Mouse (Mus musculus) thymus, adult 2 months (tissue): ENCODE data around the gene Anxa5. TPM values are rescaled to one million over a fixed set of nuclear protein-coding genes. Genes with fewer than 3 reads are reported as not detected.

Experiments
- DNase-seq: peaks from one replicate; pipeline ENCODE4 v3.0.0; 2021
- H3K27ac ChIP-seq: fragments of 200-500 bp; 2 replicates; pipeline ENCODE4 v1.5.1; 2012; ENCODE audit warnings: low read length, control low read depth; ENCODE audit not compliant: control insufficient read depth, insufficient read depth
- H3K27me3 ChIP-seq: fragments of 200-500 bp; 2 replicates; pipeline ENCODE4 v1.6.1; 2012; ENCODE audit warnings: mild to moderate bottlenecking, low read length, moderate library complexity, mixed read lengths; ENCODE audit not compliant: control insufficient read depth, insufficient read depth
- H3K36me3 ChIP-seq: fragments of 200-500 bp; 2 replicates; pipeline ENCODE4 v1.6.1; 2012; ENCODE audit warnings: mild to moderate bottlenecking, low read length, moderate library complexity; ENCODE audit not compliant: control insufficient read depth, insufficient read depth
- H3K4me1 ChIP-seq: fragments of 200-500 bp; replicated peaks from 2 replicates; pipeline ENCODE4 v1.6.1; 2012; ENCODE audit warnings: low read length; ENCODE audit not compliant: control insufficient read depth, insufficient read depth
- H3K4me3 ChIP-seq: fragments of 200-500 bp; 2 replicates; pipeline ENCODE4 v1.5.1; 2012; ENCODE audit warnings: mild to moderate bottlenecking, low read length, control low read depth, moderate library complexity; ENCODE audit not compliant: control insufficient read depth, insufficient read depth
- CTCF ChIP-seq: fragments of 200-500 bp; IDR thresholded peaks from 2 replicates; pipeline ENCODE4 v1.5.1; 2012; ENCODE audit warnings: mild to moderate bottlenecking, control low read depth, low read length, moderate library complexity, borderline replicate concordance; ENCODE audit not compliant: control insufficient read depth, poor library complexity, insufficient read depth; ENCODE audit errors: extremely low read depth
- POLR2A ChIP-seq: fragments of 200-500 bp; IDR thresholded peaks from 2 replicates; pipeline ENCODE4 v1.6.1; 2012; ENCODE audit warnings: mild to moderate bottlenecking, low read length, control low read depth, moderate library complexity; ENCODE audit not compliant: control insufficient read depth, poor library complexity, insufficient read depth; ENCODE audit errors: extremely low read depth
- WGBS: fragments of 180-500 bp; shearing (Covaris S2); methylation state at CpG from one replicate; pipeline ENCODE4 v1.1.7; 2018; 5-methylcytosine and 5-hydroxymethylcytosine counted together
- polyA plus RNA-seq: library from polyadenylated mRNA; depleted of rRNA; stranded (reverse); fragments of >200 nt; gene quantifications from 2 replicates; pipeline ENCODE4 v1.2.3, GENCODE M21; 2012; rRNA removed

Gene Anxa5
- 374 and 442 TPM in 2 replicates for polyA plus RNA-seq

DNA sequence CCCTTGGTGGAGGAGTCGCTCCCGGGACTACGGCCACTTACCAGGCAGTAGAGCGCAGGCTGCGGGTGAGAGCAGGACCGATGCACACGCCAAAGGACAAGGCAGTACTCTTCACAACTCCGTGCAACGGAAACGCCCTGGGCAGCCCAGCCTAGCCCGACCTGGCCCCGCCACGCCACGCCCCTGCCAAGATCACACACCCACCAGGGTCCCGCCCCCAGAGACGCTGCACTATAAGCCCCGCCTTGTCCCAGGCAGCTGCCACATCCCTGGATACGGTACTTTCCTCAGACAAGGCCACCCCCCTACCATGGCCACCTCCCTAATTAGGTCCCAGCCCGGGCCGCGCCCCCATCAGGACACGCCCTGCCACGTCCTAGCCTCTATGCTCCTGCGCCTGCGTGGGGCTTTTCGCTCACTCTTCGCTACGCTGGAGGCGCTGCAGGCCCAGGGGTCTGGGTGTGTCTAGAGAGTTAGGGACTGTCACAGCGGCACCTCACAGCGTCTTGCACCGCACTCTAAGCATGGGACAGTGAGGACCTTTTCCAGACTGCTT lies at the start of gene Anxa5, which contains the start of gene 1810062G17Rik:
Gene Anxa5, minus strand, starts transcription at position 363 of the 556 bp plus-strand sequence.
Gene 1810062G17Rik, plus strand, starts transcription at position 406 of the 556 bp plus-strand sequence.
- Histone ChIP-seq H3K4me3 (peak within 1 kb of the TSS; percentile 74), H3K27ac (peak within 1 kb of the TSS; percentile 93), H3K27me3 (no peaks in the 10 kb centered on the region), H3K36me3 (no peaks in the 10 kb centered on the region), H3K4me1 (peaks cover 13% of the 10 kb centered on the region)
- WGBS, result under 1% methylated on average over 32 of the region's 32 CpGs
- DNase-seq, result peak; percentile 94
- TF ChIP-seq POLR2A, result peak; percentile 78
- TF ChIP-seq CTCF, result peak; percentile 65; the same call in 1 of the 2 replicates

DNA sequence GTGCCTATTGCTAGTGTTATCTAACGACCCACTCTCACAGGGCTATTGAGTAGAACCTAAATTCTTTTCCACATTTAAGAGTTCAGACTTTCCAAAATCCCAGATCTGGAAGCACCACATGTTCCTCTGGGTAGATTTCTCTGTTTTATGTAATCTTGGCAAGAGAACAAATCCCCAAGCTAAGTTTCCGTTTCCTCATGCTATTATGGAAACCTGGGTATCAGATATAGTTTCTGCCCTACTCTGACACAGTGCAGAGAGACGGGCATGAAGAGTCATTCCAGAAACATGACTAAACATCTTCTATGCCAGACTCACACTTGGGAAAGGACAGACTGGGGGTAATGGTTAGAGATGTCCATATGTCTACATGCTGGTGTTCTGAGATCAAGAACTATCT lies 48.8 kb upstream of the Anxa5 start:
- no peak overlapping the region for H3K27ac ChIP-seq
- 84% methylated on average over 3 of the region's 3 CpGs for WGBS

GRCm38 (mm10) chr3:36522137-36522536 lies 46.4 kb upstream of the Anxa5 start:
- TF ChIP-seq CTCF (no peak), POLR2A (no peak)
- no peaks in the 10 kb centered on the region for H3K36me3 ChIP-seq
- H3K4me3 ChIP-seq, result no peak overlapping the region
- no peak for DNase-seq
- H3K27ac ChIP-seq, result no peak overlapping the region
- WGBS, result 39% methylated on average over 4 of the region's 4 CpGs
- no peaks in the 10 kb centered on the region for H3K4me1 ChIP-seq
- H3K27me3 ChIP-seq, result peaks cover 5% of the 10 kb centered on the region; the same call in 1 of the 2 replicates

More for the DNA sequence above, 48.8 kb upstream of the Anxa5 start:
- Histone ChIP-seq H3K4me1 (no peaks in the 10 kb centered on the region), H3K4me3 (no peak overlapping the region), H3K27me3 (peaks cover 5% of the 10 kb centered on the region; the same call in 1 of the 2 replicates), H3K36me3 (no peaks in the 10 kb centered on the region)
- no peak for TF ChIP-seq CTCF
- TF ChIP-seq POLR2A, result no peak
- DNase-seq, result no peak

GRCm38 (mm10) chr3:36521073-36522060 lies 45.7 kb upstream of the Anxa5 start, which contains the start of gene Gm11549:
Gene Gm11549, minus strand, starts transcription at chr3:36521813.
- no peak for TF ChIP-seq CTCF
- TF ChIP-seq POLR2A, result no peak
- WGBS, result 4% methylated on average over 51 of the region's 51 CpGs
- Histone ChIP-seq H3K4me3 (no peak within 1 kb of the TSS), H3K27me3 (peaks cover 5% of the 10 kb centered on the region; the same call in 1 of the 2 replicates), H3K27ac (no peak within 1 kb of the TSS), H3K36me3 (no peaks in the 10 kb centered on the region), H3K4me1 (no peaks in the 10 kb centered on the region)
- DNase-seq, result no peak

DNA sequence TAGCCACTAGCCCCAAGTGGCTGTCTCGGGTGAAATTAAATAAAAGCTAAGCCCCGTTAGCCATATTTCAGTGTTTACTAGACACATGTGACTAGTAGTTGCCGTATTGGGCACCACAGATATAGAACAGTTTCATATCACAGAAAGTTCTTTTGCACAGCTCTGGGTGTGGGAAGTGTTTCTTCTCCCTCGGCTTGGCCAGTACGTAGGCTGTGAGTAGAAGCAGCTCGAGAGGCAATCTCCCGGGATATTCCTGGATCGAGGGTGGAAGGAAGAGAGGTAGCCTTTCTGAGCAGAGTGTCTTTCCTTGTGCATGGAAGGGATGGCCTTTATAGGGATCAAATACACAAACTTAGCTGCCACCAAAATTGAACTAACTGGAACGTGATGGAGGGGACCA lies 40.5 kb upstream of the Anxa5 start:
- no peak overlapping the region for H3K4me3 ChIP-seq
- TF ChIP-seq POLR2A (no peak), CTCF (no peak)
- no peaks in the 10 kb centered on the region for H3K4me1 ChIP-seq
- no peaks in the 10 kb centered on the region for H3K36me3 ChIP-seq
- DNase-seq, result no peak
- 94% methylated on average over 9 of the region's 9 CpGs for WGBS
- 0 out of 2 replicates have a peak, but pooled peaks cover 5% of the 10 kb centered on the region for H3K27me3 ChIP-seq
- H3K27ac ChIP-seq, result no peak overlapping the region

- no peaks in the 10 kb centered on the region for H3K36me3 ChIP-seq
- 94% methylated on average over 6 of the region's 6 CpGs for WGBS
- no peak for DNase-seq
- no peak overlapping the region for H3K27ac ChIP-seq
- H3K4me3 ChIP-seq, result no peak overlapping the region
- H3K27me3 ChIP-seq, result no peaks in the 10 kb centered on the region
- H3K4me1 ChIP-seq, result no peaks in the 10 kb centered on the region
- TF ChIP-seq CTCF (no peak), POLR2A (no peak)
Observed at GRCm38 (mm10) chr3:36511491-36511890, 35.8 kb upstream of the Anxa5 start.
